Mouse (Mus musculus): ENCODE data around the gene Acads. TPM values are rescaled to one million over a fixed set of nuclear protein-coding genes. Genes with fewer than 3 reads are reported as not detected.
"Not testable (repeated sequence)": the region's sequence is repeated elsewhere in the genome, so short reads cannot be mapped to it uniquely, and the experiment has no call there.

Acads gene
- polyA plus RNA-seq, 1 experiment from 2014 or later = 16.0 TPM

GRCm38 (mm10) chr5:115158040-115158983 lies 39.2 kb upstream of the Acads start, which contains the start of gene Mlec:
Gene Mlec (minus strand): TSS chr5:115158179.
- peak; percentile 98 for ATAC-seq (replicated peaks)
- peaks cover 46% of the 10 kb centered on the region for H3K4me1 ChIP-seq
- no peaks in the 10 kb centered on the region for H3K36me3 ChIP-seq (replicated peaks)
- WGBS = under 1% methylated on average over 78 of the region's 78 CpGs
- H3K27ac ChIP-seq = peak within 1 kb of the TSS; percentile 99
- H3K9ac ChIP-seq = peak within 1 kb of the TSS; percentile 96
- peak within 1 kb of the TSS; percentile 97 for H3K4me3 ChIP-seq
- H3K9me3 ChIP-seq = no peaks in the 10 kb centered on the region
- H3K4me2 ChIP-seq = peak within 1 kb of the TSS; percentile 92
- no peaks in the 10 kb centered on the region for H3K27me3 ChIP-seq (replicated peaks)

GRCm38 (mm10) chr5:115156933-115157589 lies 37.9 kb upstream of the Acads start:
- Histone ChIP-seq H3K9me3 (no peaks in the 10 kb centered on the region), H3K9ac (peak overlapping the region; percentile 96), H3K36me3 (replicated peaks) (no peaks in the 10 kb centered on the region), H3K27me3 (replicated peaks) (no peaks in the 10 kb centered on the region), H3K4me2 (peak overlapping the region; percentile 92), H3K4me3 (peak overlapping the region; percentile 97), H3K27ac (no peak overlapping the region), H3K4me1 (peaks cover 51% of the 10 kb centered on the region)
- ATAC-seq (replicated peaks) = no peak
- WGBS = 2% methylated on average over 26 of the region's 26 CpGs

- Histone ChIP-seq H3K9me3 (no peaks in the 10 kb centered on the region), H3K36me3 (replicated peaks) (no peaks in the 10 kb centered on the region), H3K4me3 (peak overlapping the region; percentile 97), H3K9ac (peak overlapping the region; percentile 18; the same call in 1 of the 2 replicates), H3K4me1 (peaks cover 51% of the 10 kb centered on the region), H3K4me2 (peak overlapping the region; percentile 92), H3K27ac (no peak overlapping the region), H3K27me3 (replicated peaks) (no peaks in the 10 kb centered on the region)
- WGBS = 64% methylated on average over 7 of the region's 7 CpGs
- no peak for ATAC-seq (replicated peaks)
These were observed 37.3 kb upstream of the Acads start for GRCm38 (mm10) chr5:115156401-115156800.

- whole genome bisulfite sequencing = 53% methylated on average over 5 of the region's 5 CpGs
- H3K36me3 ChIP-seq (replicated peaks) = no peaks in the 10 kb centered on the region
- H3K27ac ChIP-seq = no peak overlapping the region
- H3K4me2 ChIP-seq = peak overlapping the region; percentile 92
- H3K4me1 ChIP-seq = peaks cover 51% of the 10 kb centered on the region
- H3K4me3 ChIP-seq = peak overlapping the region; percentile 97; the same call in 1 of the 2 replicates
- no peaks in the 10 kb centered on the region for H3K9me3 ChIP-seq
- peak overlapping the region; percentile 18 for H3K9ac ChIP-seq
- no peak for ATAC-seq (replicated peaks)
- H3K27me3 ChIP-seq (replicated peaks) = no peaks in the 10 kb centered on the region
These were observed 36.7 kb upstream of the Acads start for GRCm38 (mm10) chr5:115155831-115156230.

- Histone ChIP-seq H3K9me3 (no peaks in the 10 kb centered on the region), H3K27ac (no peak overlapping the region), H3K4me1 (peaks cover 51% of the 10 kb centered on the region), H3K36me3 (replicated peaks) (peaks cover 4% of the 10 kb centered on the region), H3K4me2 (peak overlapping the region; percentile 92), H3K9ac (peak overlapping the region; percentile 26; the same call in 1 of the 2 replicates), H3K4me3 (no peak overlapping the region), H3K27me3 (replicated peaks) (no peaks in the 10 kb centered on the region)
- WGBS = 79% methylated on average over 13 of the region's 13 CpGs
- no peak for ATAC-seq (replicated peaks)
These were observed 36.0 kb upstream of the Acads start for GRCm38 (mm10) chr5:115155156-115155631.

GRCm38 (mm10) chr5:115152132-115152956 lies 33.2 kb upstream of the Acads start:
- H3K36me3 ChIP-seq (replicated peaks) = peaks cover 23% of the 10 kb centered on the region
- H3K9me3 ChIP-seq = no peaks in the 10 kb centered on the region
- no peak overlapping the region for H3K27ac ChIP-seq
- ATAC-seq (replicated peaks) = no peak
- peaks cover 44% of the 10 kb centered on the region for H3K4me1 ChIP-seq
- no peak overlapping the region for H3K9ac ChIP-seq
- H3K27me3 ChIP-seq (replicated peaks) = no peaks in the 10 kb centered on the region
- no peak overlapping the region for H3K4me2 ChIP-seq
- no peak overlapping the region for H3K4me3 ChIP-seq
- WGBS = 75% methylated on average over 8 of the region's 8 CpGs

GRCm38 (mm10) chr5:115151457-115151856 lies 32.3 kb upstream of the Acads start:
- ATAC-seq (replicated peaks) = no peak
- no peaks in the 10 kb centered on the region for H3K27me3 ChIP-seq (replicated peaks)
- no peak overlapping the region for H3K27ac ChIP-seq
- no peaks in the 10 kb centered on the region for H3K9me3 ChIP-seq
- 85% methylated on average over 13 of the region's 13 CpGs for WGBS
- H3K4me1 ChIP-seq = peaks cover 35% of the 10 kb centered on the region
- H3K36me3 ChIP-seq (replicated peaks) = peaks cover 29% of the 10 kb centered on the region
- H3K9ac ChIP-seq = no peak overlapping the region
- no peak overlapping the region for H3K4me3 ChIP-seq
- H3K4me2 ChIP-seq = no peak overlapping the region

- Histone ChIP-seq H3K27ac (no peak overlapping the region), H3K4me2 (no peak overlapping the region), H3K9ac (no peak overlapping the region), H3K9me3 (no peaks in the 10 kb centered on the region), H3K4me3 (no peak overlapping the region), H3K4me1 (peaks cover 30% of the 10 kb centered on the region), H3K36me3 (replicated peaks) (peaks cover 34% of the 10 kb centered on the region), H3K27me3 (replicated peaks) (no peaks in the 10 kb centered on the region)
- ATAC-seq (replicated peaks) = no peak
- WGBS = 79% methylated on average over 5 of the region's 5 CpGs
These were observed 31.8 kb upstream of the Acads start for GRCm38 (mm10) chr5:115150991-115151390.

- Histone ChIP-seq H3K9ac (no peak overlapping the region), H3K4me1 (peaks cover 19% of the 10 kb centered on the region), H3K36me3 (replicated peaks) (peaks cover 38% of the 10 kb centered on the region), H3K9me3 (no peaks in the 10 kb centered on the region), H3K27ac (no peak overlapping the region), H3K4me2 (no peak overlapping the region), H3K27me3 (replicated peaks) (no peaks in the 10 kb centered on the region), H3K4me3 (no peak overlapping the region)
- ATAC-seq (replicated peaks) = no peak
- WGBS = 95% methylated on average over 14 of the region's 14 CpGs
These were observed 30.7 kb upstream of the Acads start for GRCm38 (mm10) chr5:115149675-115150459.

GRCm38 (mm10) chr5:115148872-115149271 lies 29.7 kb upstream of the Acads start:
- ATAC-seq (replicated peaks); H3K9me3 ChIP-seq; H3K27ac ChIP-seq; H3K4me2 ChIP-seq; H3K4me3 ChIP-seq; H3K9ac ChIP-seq; H3K27me3 ChIP-seq (replicated peaks): not testable (repeated sequence)
- WGBS = no CpG with 5 or more reads among the region's 1 CpGs
- Histone ChIP-seq H3K4me1 (peaks cover 10% of the 10 kb centered on the region), H3K36me3 (replicated peaks) (peaks cover 38% of the 10 kb centered on the region)

- H3K9me3 ChIP-seq = no peaks in the 10 kb centered on the region
- H3K36me3 ChIP-seq (replicated peaks) = peaks cover 38% of the 10 kb centered on the region
- no peak overlapping the region for H3K4me2 ChIP-seq
- no peaks in the 10 kb centered on the region for H3K27me3 ChIP-seq (replicated peaks)
- no peak overlapping the region for H3K4me3 ChIP-seq
- peaks cover 7% of the 10 kb centered on the region for H3K4me1 ChIP-seq
- no peak for ATAC-seq (replicated peaks)
- 91% methylated on average over 8 of the region's 8 CpGs for WGBS
- no peak overlapping the region for H3K27ac ChIP-seq
- H3K9ac ChIP-seq = no peak overlapping the region
These were observed 29.2 kb upstream of the Acads start for GRCm38 (mm10) chr5:115148378-115148777.
